ENCODE assay signal across 8 mouse cellular contexts in the genomic region with DNA sequence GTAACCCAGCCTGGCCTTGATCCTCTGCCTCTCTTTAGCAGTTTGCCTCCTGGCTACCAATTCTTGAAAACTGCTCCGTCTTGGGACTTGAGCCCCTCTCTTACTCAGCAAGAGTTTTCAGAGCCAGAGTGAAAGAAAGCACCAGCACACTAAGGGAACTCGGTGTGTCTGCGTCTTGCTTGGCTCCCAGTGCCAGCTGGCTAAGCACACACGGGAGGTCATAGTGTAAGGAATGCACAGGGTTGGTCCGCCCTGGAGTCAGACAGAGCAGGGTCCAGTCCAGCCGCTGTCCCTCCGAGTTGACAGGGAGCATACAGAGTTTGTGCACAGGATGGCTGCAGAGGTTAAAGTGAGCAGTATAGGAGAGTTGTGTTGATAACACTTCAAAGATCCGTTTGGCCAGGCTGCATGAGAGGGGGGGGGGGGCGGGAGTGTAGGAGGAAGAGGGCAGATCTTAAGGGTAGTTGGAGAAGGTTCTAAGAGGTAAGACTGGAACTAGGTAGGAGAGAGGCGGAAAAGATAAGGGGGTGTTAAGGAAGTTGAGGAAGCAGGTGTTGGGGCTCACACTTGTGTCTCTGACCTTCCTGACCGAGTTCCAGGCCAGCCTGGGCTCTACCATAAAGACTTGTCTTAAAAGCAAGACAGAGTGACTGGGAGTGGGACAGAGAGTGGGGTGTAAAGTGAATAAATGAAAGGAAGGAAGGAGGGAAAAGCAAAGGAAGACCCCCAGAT. TPM values are rescaled to one million over a fixed set of nuclear protein-coding genes. Genes with fewer than 3 reads are reported as not detected.
DNase-seq lines count a peak whose midpoint lies in the region; ATAC-seq lines count a peak whose summit lies in the region.

No protein-coding gene starts in this region.

- 65% methylated on average over 11 of the region's 11 CpGs for WGBS in neural tube, embryonic 12.5 days
- 66% methylated on average over 11 of the region's 11 CpGs for WGBS in neural tube, embryonic 15.5 days

- peak overlapping the region; percentile 21 for H3K4me2 ChIP-seq in neural tube, embryonic 12.5 days (replicated peaks)
- H3K4me2 ChIP-seq in neural tube, embryonic 15.5 days = no peak overlapping the region

- H3K9ac ChIP-seq in neural tube, embryonic 12.5 days = no peak overlapping the region
- H3K9ac ChIP-seq in neural tube, embryonic 15.5 days (replicated peaks) = no peak overlapping the region

- no peaks in the 10 kb centered on the region for H3K27me3 ChIP-seq in neural tube, embryonic 12.5 days (replicated peaks)
- H3K27me3 ChIP-seq in neural tube, embryonic 15.5 days (replicated peaks) = no peaks in the 10 kb centered on the region

- ATAC-seq in neural tube, embryonic 12.5 days (ENCODE audit: low FRiP score, low read depth) = no peak
- ATAC-seq in neural tube, embryonic 15.5 days (ENCODE audit: low FRiP score) = no peak

- peak; percentile 59 for DNase-seq in gastrocnemius, postnatal 14 days
- peak; percentile 73 to 81 for DNase-seq in kidney, adult 8-10 months
- peak; percentile 51 for DNase-seq in lung, postnatal 25 days (ENCODE audit: low spot score)
- DNase-seq in c-Kit-positive CD71-positive TER-119-positive erythroid progenitor cells, embryonic 14.5 days (ENCODE audit: low spot score) = no peak
- no peak for DNase-seq in frontal cortex, postnatal 25 days (ENCODE audit: low spot score in 2 of 2)
- DNase-seq in frontal cortex, postnatal 14 days (ENCODE audit: low spot score in 2 of 2) = no peak

- H3K9me3 ChIP-seq in neural tube, embryonic 12.5 days = no peaks in the 10 kb centered on the region
- H3K9me3 ChIP-seq in neural tube, embryonic 15.5 days (replicated peaks) = no peaks in the 10 kb centered on the region

- H3K27ac ChIP-seq in neural tube, embryonic 12.5 days = no peak overlapping the region
- no peak overlapping the region for H3K27ac ChIP-seq in neural tube, embryonic 15.5 days (replicated peaks)

- intact Hi-C loops in gastrocnemius, postnatal 14 days (cut with DNase I; ENCODE audit: low total_unique reads) = no loop called here

- H3K4me3 ChIP-seq in neural tube, embryonic 12.5 days = no peak overlapping the region
- no peak overlapping the region for H3K4me3 ChIP-seq in neural tube, embryonic 15.5 days (replicated peaks)

- peaks cover 42% of the 10 kb centered on the region for H3K4me1 ChIP-seq in neural tube, embryonic 12.5 days
- peaks cover 56% of the 10 kb centered on the region for H3K4me1 ChIP-seq in neural tube, embryonic 15.5 days

- peaks cover 23% of the 10 kb centered on the region for H3K36me3 ChIP-seq in neural tube, embryonic 12.5 days
- H3K36me3 ChIP-seq in neural tube, embryonic 15.5 days = peaks cover 14% of the 10 kb centered on the region

RNA-seq across cellular contexts. Expression of a gene that starts 4.6 kb away (rescaled TPM):
- 16.2 and 19.3 TPM in 2 replicates for polyA plus RNA-seq in neural tube, embryonic 12.5 days (2016; fragmentation: Nextera tagmentation; extraction: Ambion mirVana)
- polyA plus RNA-seq in neural tube, embryonic 15.5 days (2015; fragmentation: Nextera tagmentation; extraction: Ambion mirVana) = 12.6 and 12.9 TPM in 2 replicates
- total RNA-seq in gastrocnemius, postnatal 14 days (2021) = 1 to 10 TPM; 8.1 to 8.6 TPM

RNA-seq across cellular contexts. Expression of a gene that starts 50.4 kb away (rescaled TPM):
- 34.0 and 34.9 TPM in 2 replicates for polyA plus RNA-seq in neural tube, embryonic 12.5 days (2016; fragmentation: Nextera tagmentation; extraction: Ambion mirVana)
- polyA plus RNA-seq in neural tube, embryonic 15.5 days (2015; fragmentation: Nextera tagmentation; extraction: Ambion mirVana) = 58.6 and 58.7 TPM in 2 replicates
- total RNA-seq in gastrocnemius, postnatal 14 days (2021) = 10 to 100 TPM; 50.6 to 57.8 TPM

Comparison
In these comparisons a context has a peak if more than half of its experiments do, and no peak if none do; other contexts are left out.
1. DNase-seq: peak in gastrocnemius, postnatal 14 days (single experiment), kidney, adult 8-10 months (2 of 2) and lung, postnatal 25 days (single experiment); none in c-Kit-positive CD71-positive TER-119-positive erythroid progenitor cells, embryonic 14.5 days (single experiment), frontal cortex, postnatal 25 days (0 of 2) and frontal cortex, postnatal 14 days (0 of 2).